Mouse (Mus musculus): Measurements from ENCODE around the gene Dicer1.

DNA sequence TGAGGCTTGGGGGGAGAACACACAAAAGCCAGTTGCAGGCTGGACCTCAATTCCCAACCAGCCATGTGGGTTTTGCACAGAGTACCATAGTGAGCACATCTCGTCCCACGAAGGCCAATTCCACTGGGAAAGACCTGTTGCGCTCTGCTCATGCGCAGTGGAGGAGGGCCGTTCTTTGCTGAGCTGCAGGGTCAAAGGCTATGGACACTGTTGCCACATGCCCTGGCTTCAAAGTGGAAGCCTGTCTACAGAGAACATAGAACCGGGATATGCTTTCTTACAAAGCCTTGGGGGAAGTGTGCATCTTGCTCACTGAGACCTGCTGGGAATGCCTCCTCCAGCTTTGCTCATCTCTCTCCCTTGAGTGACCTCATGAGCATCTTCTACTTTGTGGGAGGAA, 46.2 kb upstream of the Dicer1 start:
- TF ChIP-seq CTCF (IDR thresholded peaks at IDR 0.05 in 2 of 3, conservative IDR thresholded peaks at IDR 0.05 in 1 of 3; ENCODE audit: control insufficient read depth in 1 of 3, insufficient read depth in 1 of 3, low read depth in 2 of 3, low read length in 3 of 3, poor library complexity in 1 of 3, severe bottlenecking in 1 of 3) (no peak), EP300 (IDR thresholded peaks at IDR 0.05; ENCODE audit: low read depth in 1 of 2, low read length in 2 of 2) (no peak), NRF1 (IDR thresholded peaks at IDR 0.05; ENCODE audit: insufficient read depth, low read depth, low read length, poor library complexity, severe bottlenecking) (no peak), HCFC1 (IDR thresholded peaks at IDR 0.05; ENCODE audit: low read depth, low read length) (no peak), POLR2A (IDR thresholded peaks at IDR 0.05; ENCODE audit: control insufficient read depth in 1 of 2, insufficient read depth in 1 of 2, low read depth in 1 of 2, low read length in 2 of 2, poor library complexity in 1 of 2) (no peak), RCOR1 (IDR thresholded peaks at IDR 0.05; ENCODE audit: low read depth, low read length) (no peak), TCF12 (IDR thresholded peaks at IDR 0.05; ENCODE audit: low read depth, low read length) (no peak), ZC3H11A (IDR thresholded peaks at IDR 0.05; ENCODE audit: low read depth, low read length) (no peak), MYC (IDR thresholded peaks at IDR 0.05; ENCODE audit: low read depth, low read length) (no peak), TBP (IDR thresholded peaks at IDR 0.05; ENCODE audit: low read depth, low read length) (no peak), GATA1 (IDR thresholded peaks at IDR 0.05; ENCODE audit: low read depth, low read length) (no peak)

Data from MEL (cell line).